Mouse (Mus musculus): ENCODE data around the gene Tmem39b.

Gene Tmem39b

DNA sequence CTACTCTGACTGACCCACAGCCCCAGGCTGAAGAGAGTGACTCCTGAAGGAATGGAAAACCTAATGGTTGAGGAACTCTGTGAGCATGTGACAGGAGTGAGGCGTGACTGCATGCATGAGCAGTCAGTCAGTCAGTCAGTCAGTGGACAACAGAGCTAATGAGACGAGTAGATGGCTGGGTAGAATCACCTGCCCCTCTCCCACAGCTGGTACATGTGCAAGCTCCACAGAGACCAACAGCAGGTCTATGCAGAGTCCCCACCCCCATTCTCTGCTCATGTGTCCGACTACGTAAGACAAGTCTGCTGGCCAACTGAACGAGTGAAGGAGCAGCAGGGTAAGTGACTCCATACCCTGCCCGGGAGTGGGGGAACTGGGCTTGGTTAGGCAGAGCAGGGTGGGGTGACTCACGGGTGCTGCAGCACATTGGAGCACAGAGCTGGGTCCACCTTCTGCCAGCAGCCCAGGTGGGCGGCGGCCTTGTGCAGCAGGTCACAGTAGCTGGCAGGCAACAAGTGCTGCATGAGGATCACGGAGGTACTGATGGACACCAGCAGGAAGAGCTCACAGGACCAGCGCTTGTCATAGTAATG, 12.6 kb downstream of the Tmem39b start:
- no peak for DNase-seq (ENCODE audit: low spot score in 2 of 2)

DNA sequence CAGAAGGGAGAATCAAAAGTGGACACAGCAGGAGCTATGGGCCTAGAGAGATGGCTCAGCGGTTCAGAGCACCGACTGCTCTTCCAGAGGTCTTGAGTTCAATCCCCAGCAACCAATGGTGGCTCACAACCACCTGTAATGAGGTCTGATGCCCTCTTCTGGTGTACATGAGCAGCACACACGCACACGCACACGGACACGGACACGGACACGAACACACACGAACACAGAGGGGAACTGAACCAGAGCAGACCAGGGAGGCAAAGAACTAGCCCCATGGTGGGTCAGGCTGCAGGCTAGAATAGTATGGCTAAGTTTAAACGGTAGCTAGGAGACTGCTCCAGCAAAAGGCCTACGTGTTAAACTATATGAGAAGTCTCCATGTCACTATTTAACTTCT, 14.8 kb downstream of the Tmem39b start:
- DNase-seq (ENCODE audit: low spot score in 2 of 2) = no peak

DNA sequence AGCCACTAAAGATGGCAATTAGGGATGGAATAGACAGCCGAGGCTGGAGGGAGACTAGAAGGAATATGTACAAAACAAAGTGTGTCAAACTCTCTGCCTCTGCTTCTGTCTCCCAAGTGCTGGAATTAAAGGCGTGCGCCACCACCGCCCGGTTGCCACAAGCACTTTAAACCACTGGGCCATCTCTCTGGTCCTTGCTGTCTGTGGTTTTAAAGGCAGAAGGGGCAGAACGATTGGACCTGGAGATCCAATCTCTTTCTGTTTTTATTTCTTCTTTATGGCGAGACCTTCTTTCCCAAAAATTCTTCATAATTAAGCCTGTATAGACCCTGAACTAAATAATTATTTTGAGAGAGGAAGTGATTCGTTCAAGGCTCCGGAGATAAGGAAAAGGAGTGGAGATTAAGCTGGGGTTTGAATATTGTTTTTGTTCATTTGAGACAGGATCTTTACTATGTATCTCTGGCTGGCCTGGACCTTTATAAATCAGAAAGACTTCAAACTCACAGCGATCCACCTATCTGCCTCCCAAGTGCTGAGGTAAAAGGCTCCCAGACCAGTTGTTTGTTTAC, 23.7 kb downstream of the Tmem39b start:
- DNase-seq (ENCODE audit: low spot score in 2 of 2) = no peak

DNA sequence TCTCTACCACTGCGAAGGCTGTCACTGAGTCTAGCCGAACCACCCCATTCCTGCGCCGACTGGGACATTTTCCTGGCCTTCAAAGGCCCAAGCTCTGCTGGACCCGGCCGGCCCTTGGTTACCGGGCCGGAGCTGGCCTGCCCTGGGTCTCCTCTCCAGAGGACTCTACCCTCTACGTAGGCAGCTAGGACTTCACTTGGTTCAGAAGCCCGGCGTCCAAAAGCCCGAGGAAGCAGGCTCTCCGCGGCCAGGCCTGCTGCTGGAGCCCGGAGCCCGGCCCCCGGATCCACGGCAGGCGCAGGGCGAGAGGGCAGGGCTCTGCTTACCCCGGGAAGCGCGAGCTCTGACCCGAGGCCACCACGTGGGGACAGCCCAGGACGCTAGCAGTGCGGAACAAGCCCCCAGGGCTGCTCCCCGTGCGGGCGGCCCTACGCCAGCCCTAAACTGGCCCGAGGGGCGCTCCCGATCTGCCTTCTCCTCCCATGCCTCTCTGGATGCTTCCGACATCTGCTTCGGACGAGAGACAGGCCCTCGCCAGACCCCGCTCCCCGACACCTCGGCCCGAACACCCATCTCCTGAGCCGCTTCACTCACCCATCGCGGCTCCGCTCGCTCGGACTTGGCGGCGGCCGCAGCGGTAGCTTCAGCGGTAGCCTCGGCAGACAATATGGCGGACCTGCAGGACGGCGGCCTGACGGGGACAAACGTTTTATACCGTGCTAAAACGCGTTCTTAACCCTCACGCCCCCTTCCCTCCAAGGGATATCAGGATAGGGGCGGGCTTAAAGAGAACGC, 24.4 kb downstream of the Tmem39b start, which contains the start of gene Kpna6:
Gene Kpna6 (minus strand): TSS at position 685 of the 795 bp plus-strand sequence.
- peak; percentile 86 to 88 for DNase-seq (ENCODE audit: low spot score in 2 of 2)

DNA sequence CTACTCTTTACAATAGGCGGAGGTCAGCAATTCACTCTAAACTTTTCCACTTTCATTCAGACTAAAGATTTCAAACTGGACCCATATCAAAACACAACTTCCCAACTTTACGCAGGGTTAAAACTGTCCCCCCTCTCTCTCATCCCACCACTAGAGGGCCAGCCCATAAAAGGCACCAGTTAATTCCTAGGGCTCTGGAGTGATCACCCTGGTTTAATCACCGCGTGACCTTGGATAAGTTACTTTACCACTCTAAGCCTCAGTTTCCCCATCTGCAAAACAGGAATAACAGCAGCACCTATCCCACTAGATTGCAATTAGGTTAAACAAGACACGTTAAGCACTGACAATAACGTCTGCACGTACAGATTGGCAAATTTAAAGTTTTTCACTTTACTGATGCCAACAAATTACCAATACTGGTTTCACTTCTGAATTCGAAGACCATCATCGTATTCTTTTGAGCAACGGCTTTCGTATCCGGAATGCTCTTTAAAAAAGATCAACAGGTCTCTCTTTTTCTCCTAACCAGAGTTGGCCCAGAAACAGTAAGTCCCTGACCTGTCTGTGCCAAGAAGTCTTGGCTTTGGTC, 25.1 kb downstream of the Tmem39b start:
- peak; percentile 28 to 29 for DNase-seq (ENCODE audit: low spot score in 2 of 2)

DNA sequence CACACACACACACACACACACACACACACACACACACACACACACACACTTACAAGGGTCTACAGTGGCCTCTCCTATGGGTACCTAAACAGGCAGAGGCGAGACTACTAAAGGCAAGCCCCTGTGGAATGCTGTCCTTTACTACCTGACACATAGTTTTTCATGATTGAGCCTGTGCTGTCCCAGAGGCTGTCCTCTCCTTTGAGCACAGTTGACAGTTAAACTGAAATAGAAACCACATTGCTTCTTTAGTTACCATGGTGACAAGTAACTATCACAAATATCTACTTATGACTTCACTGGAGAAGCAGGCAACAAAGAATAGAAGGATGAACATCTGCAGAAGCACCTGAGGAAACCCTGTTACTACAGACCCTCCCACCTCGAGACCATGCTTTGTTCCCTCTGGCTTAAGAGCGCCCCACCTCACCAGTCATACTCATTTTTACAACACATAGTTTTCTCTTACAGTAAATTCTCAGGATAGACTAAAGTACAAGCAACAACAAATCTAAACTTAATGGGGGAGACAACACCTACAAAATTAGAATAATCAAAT, 34.3 kb downstream of the Tmem39b start:
- no peak for DNase-seq (ENCODE audit: low spot score in 2 of 2)

DNA sequence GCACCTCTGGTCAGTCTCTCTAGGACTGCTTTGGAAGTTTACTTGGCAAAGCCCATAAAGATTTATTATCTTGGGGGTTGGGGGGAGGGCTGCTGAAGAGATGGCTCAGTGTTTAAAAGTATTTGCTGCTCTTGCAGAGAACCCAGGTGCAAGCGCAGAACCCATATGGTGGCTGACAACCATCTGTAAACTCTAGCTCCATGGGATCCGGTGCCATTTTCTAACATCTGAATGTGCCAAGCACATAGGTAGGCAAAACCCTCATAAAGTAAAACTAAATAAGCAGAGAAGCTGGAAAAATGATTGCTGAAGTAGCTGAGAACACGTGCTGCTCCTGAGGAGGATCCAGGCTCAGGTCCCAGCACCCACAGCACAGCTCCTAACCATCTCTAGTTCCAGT, 35.1 kb downstream of the Tmem39b start:
- no peak for DNase-seq (ENCODE audit: low spot score in 2 of 2)

DNA sequence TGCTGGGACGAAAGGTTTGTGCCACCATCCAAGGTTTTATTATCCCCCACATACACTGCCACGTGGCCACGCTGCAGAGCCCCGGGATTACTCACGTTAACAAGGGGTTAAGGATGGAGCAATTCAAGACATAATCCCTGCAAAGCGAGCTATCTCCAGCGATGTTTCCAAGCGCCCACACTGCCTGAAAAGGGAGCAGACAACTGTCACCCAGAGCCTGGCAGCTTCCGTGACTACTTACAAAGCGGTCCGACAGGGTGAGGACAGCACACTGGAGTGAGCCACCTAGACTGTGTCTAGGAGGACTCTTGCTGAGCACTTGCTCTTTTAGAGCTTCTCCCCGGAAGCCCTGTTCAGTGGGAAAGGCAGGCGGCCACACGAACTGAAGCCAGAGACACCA, 41.9 kb downstream of the Tmem39b start:
- DNase-seq (ENCODE audit: low spot score in 2 of 2) = no peak

DNA sequence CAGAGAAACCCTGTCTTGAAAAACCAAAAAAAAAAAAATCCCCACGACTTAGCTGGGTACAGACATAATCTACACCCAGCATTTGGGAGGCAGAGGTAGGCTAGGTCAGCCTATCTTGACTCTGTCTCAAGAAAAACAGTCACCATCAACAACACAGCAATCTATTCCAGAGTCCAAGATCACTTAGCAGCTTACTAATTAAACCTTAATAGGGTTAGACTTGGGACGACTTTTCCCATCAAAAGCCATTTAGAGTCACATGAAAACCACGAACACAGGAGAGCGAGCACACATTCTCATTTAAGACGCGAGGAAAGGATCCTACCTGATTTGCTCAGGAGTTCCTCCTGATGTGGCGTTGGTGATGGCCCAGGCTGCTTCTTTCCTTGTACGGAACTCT, 46.3 kb downstream of the Tmem39b start:
- DNase-seq (ENCODE audit: low spot score in 2 of 2) = no peak

DNA sequence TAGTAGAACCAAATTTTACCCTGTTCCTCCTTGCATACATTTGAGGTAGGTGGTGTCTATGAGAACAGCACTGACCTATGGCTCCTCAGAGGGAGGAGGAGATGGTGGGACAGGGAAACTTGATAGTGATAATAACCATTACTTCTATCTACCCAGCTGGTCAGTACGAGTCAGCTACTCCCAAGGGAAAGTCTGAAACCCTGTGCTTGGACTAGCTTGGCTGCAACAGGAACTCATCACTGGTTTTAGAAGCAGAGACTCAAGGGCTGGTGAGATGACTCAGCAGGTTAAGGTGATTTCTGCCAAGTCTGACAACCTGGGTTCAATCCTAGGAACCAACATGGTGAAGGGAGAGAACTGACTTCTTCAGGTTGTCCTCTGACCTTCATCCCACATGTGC, 48.0 kb downstream of the Tmem39b start:
- DNase-seq (ENCODE audit: low spot score in 2 of 2) = no peak

DNA sequence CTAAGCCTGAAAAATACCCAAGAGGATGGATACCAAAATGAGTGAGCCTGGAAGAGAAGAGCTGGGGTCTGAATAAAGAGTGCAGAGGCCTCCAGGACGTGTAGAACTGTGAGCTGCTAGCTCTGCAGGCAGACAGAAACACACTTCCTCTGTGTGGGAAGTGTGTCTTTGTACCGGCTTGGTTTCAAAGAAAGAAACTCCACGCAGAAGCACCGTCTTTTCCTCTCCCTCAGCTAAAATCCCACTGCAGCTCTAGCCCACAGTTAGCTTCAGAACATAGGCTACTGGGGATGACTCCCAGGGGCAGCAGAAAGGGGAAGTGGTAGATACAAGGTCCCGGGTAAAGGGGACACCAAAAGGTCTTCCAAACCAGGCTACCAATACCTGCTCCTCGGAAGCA, 51.4 kb downstream of the Tmem39b start:
- no peak for DNase-seq (ENCODE audit: low spot score in 2 of 2)

DNA sequence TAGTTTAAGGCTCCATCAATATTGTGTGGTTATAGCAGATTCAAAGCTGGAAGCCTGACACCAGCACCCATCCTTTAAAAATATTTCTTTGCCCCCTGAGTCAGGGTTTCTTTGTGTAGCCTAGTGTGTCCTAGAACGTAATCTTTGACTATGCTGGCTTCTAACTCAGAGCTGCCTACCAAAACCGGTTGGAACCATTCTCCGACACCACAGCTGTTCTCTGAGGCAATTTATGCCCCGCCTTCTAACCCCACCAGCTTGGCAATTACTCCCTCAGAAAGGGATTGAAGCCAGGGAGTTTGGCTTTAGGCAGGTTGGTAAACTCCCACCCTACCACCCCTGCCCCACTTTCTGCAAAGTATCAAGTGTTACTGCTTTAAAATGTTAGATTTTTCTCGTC, 54.9 kb downstream of the Tmem39b start:
- no peak for DNase-seq (ENCODE audit: low spot score in 2 of 2)

DNA sequence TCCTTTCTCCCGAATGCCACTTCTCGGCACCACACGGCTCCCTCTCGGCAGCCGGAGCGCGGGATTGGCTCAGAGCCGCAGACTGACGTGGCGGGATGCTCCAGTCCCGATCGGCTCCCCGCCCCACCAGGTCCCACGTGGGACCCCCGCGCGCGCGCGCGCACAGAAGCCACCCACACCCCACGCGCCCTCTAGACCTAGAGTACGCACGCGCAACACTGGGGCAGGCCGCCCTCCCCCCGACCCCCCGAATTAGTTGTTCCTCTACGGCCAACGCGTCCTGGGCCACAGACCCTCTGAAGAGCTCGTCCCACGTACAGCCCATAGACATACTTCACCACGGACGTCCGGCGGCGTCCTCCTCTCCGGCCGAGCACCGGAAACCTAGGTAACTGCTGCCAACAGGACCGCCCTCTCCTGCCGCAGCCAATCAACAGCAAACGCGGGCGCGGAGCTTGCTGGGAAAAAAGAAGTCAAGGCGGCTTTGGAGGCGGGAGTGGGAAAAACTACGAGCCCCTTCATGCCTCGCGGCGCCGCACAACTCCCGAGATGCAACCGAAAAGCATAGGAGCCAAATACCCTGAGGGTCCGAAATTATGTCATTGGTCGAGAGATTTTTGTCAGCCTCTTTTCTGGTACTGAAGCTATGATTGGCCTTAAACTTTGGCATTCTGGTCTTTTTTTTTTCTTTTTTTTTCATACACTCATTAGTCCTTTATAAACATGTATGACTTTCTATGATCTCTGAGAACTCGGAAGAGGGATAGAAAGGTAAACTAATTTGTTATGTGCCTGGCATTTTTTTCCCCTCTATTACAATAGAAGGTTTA, 55.8 kb downstream of the Tmem39b start, which contains the start of gene Txlna:
Gene Txlna (minus strand): TSS at position 428 of the 830 bp plus-strand sequence.
- peak; percentile 92 to 96 for DNase-seq (ENCODE audit: low spot score in 2 of 2)

DNA sequence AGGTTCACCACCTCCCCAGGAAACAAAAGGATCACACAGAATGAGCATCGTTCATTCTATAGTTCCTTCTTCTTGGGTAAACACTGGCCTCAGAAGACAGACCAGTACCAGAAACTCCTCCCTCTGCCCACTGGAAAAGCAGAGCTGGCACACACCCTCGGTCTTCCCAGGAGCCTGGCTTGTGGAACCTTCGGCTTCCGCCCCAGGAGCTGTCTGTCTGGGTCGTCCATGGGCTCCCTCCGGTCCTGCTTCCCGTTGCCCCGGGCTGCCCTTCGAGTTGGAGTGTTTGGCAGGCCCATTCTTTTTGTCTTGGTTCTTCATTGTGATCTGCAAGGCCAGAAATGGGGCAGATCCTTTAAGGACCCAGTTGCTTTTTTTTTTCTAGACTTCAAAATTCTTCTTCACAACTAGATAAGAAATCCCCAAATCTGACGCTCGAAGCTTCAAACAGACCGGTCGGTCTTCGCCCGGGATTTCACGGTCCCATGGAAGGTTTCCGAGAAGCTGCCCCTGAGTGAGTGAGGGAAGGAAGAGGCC, 56.5 kb downstream of the Tmem39b start:
- peak in 1 of 2 experiments; percentile 32 for DNase-seq (ENCODE audit: low spot score in 2 of 2)

DNA sequence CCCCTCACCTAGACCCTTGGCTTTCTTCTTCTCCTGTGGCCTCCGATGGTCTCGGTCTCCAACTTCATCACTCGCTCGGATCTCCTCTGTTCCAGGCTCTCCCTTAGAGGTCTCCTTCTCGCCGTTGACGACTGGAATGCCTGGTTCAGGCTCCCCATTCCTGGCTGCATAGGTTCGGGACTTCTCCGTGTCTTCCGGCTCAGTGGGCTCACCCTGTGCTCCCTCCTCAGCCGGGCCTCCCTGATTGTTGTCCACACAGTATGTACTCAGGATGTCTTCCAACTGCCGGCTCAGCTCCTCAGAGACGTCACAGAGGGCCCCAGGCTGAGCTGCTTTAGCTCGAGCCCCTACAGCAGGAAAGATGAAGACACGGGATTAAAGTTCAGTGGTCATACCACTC, 57.4 kb downstream of the Tmem39b start:
- DNase-seq (ENCODE audit: low spot score in 2 of 2) = no peak

DNA sequence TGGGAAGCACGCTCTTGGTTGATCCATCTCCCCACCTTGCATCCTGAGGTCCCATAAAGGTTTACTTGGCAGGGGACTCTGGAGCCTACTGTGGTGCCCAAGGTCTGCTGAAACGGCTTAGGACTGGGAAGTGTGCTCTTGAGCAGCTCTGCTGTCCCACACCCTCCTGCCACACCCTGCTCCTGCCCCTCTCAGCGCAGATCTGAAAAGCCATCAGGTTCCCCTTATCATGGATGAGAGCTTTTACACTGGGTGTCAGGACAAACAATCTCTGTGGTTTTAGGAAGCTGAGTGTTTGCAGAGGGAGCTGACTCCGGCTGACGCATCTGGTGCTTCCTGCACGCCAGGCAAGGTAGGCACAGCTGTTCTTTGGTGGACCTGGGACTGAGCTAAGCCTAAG, 62.8 kb downstream of the Tmem39b start:
- no peak for DNase-seq (ENCODE audit: low spot score in 2 of 2)

DNA sequence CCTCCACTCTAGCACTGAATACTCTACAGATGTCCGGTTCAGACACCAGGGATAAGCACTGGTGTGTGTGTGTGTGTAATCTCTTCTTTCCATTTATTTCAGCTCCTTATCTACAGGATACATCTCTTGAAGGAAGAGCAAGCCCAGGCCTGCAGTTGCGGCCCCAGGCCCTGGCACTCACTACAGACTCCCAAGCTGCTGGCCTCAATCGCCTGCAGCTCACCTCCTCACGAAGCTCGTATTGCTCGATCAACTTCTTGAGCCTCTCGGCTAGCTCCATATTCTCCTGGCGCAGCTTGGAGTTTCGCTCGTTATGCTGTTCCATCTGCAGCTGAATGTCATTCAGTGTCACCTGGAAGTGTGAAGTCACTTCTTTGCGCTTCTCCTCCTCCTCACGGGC, 64.8 kb downstream of the Tmem39b start:
- no peak for DNase-seq (ENCODE audit: low spot score in 2 of 2)

DNA sequence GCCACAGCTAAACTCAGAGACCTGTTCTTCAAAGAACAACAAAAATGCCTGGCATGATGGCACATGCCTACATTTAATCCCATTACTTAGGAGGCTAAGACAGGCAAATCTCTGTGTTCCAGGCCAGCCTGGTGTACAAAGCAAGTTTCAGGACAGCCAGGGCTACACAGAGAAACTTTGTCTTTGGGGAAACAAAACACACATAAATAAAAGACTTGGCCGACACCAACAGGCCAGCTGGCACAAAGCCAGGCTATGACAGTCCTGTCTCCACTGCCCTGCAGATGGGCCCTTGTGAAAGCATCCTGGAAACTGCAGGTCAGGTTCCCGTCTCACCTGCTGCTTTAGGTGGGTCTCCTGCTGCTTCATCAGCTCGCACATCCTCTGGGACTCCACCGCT, 65.7 kb downstream of the Tmem39b start:
- DNase-seq (ENCODE audit: low spot score in 2 of 2) = no peak
